Mouse (Mus musculus): ENCODE measurements around the gene Atp7a.

DNA sequence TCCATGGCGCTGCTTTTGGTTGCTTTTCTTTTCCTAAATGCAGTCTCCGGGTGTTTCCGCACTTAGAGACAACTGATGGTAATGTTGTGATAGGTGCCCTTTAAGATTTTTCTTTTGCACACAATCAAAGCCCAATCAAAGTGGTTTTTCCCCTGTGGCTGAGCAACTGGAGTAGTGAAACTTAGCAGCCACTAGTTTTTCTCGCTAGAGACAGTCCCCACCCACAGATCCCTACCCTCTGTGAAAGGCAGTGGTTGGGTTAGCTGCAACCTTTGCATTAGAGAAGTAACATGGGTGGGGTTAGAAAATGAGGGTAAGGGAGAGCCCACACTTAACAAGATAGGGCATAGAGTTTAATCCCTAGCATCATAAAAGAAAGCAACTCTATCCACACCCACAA lies 108.4 kb downstream of the Atp7a start:
- TF ChIP-seq CTCF (IDR thresholded peaks at IDR 0.05; ENCODE audit: borderline replicate concordance, extremely low read depth, insufficient read depth, insufficient read length) (no peak), POLR2A (IDR thresholded peaks at IDR 0.05; ENCODE audit: borderline replicate concordance, extremely low read depth, insufficient read depth, insufficient read length, poor library complexity, severe bottlenecking) (no peak)
